Mouse (Mus musculus): ENCODE results near the gene Dner. TPM values are rescaled to one million over a fixed set of nuclear protein-coding genes. Genes with fewer than 3 reads are reported as not detected.

Gene Dner
- polyA plus RNA-seq, 1 experiment: 0.20 TPM

DNA sequence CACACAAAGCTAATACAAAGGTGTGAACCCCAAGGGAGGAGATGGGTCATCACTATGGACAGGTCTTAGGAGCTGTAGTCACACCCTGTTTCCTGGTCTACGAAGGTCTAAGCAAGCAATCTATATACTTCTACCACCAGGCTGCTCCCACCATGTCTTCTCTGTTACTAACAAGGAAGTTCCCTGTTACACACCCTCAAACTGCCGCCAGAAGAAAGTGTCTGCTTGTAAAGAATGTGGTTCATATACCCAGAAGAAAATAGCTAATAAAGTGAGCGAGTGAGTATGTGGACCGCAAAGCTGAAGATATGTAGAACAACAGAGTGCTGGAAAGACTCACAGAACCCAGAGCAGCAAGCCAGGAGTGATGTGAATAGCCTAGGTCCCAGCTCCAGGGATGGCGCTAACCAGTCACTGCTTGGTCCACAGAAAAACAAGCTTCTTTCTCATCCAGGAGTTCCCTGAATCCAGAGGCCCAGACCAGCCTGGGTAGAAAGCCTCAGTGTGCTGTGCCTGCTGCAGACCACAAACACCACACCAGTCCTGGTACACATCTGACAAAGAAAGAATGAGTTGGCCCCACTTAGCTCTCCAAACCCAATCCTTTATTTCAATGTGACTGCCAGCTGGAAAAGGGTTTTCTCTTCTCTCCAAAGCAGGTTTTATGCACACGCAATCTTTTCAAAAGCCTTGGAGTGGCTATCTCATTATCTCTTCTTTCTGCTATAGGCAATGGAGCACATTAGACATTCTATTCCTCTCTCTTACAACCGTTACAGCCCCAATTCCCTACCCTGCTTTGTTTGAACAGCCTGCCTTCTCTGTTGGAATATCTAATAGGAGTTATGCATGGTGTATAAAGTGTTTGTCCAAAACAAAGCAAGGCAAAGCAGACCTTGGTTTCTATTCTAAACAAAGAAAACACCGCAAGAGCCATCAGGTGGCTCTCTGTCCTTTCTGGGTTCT lies 139.2 kb downstream of the Dner start:
- Histone ChIP-seq H3K4me3 (ENCODE audit: insufficient read depth, low read length) (no peak overlapping the region), H3K4me1 (ENCODE audit: control insufficient read depth, insufficient read depth, low read length) (peaks cover 27% of the 10 kb centered on the region), H3K27ac (ENCODE audit: insufficient read depth, low read depth, low read length) (no peak overlapping the region)
- TF ChIP-seq CTCF (IDR thresholded peaks at IDR 0.05; ENCODE audit: low read depth, low read length) (no peak), POLR2A (IDR thresholded peaks at IDR 0.05; ENCODE audit: borderline replicate concordance, low read depth, low read length) (no peak)

DNA sequence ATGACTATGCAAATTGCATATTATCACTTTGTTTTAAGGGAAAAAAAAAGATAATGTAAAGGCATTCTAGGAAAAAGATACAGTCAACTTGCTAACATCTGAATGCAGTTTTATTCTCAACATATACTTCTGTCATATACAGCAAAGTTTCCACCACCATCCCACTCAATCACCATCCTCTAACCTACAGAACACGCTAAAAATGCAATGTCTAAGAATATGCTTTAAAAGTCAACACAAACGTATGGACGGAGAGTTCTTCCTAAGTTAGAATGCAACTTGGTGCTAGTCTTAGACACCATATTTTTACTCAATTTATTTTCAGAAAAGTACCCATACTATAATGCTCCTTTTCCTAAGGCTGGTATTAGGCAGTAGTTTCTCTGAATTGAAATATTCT lies 144.0 kb downstream of the Dner start:
- no peak overlapping the region for H3K4me3 ChIP-seq (ENCODE audit: insufficient read depth, low read length)
- TF ChIP-seq CTCF (IDR thresholded peaks at IDR 0.05; ENCODE audit: low read depth, low read length): no peak
- TF ChIP-seq POLR2A (IDR thresholded peaks at IDR 0.05; ENCODE audit: borderline replicate concordance, low read depth, low read length): no peak
- H3K27ac ChIP-seq (ENCODE audit: insufficient read depth, low read depth, low read length): no peak overlapping the region
- no peaks in the 10 kb centered on the region for H3K4me1 ChIP-seq (ENCODE audit: control insufficient read depth, insufficient read depth, low read length)

DNA sequence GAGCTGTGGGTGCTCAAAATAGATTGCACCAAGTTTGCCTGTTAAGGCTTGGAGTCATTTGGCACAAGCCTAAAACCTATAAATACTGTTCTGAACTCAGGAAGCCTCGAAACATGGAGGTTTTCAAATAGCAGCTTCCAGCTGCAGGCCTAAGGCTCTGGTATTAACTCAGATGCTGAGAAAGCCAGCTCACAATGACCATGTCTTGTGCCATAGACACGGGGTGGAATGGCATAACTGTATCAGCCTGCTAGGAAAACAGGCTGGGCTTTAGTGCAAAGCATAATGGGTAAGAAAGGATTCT lies 146.0 kb downstream of the Dner start:
- no peak overlapping the region for H3K4me3 ChIP-seq (ENCODE audit: insufficient read depth, low read length)
- H3K4me1 ChIP-seq (ENCODE audit: control insufficient read depth, insufficient read depth, low read length): no peaks in the 10 kb centered on the region
- TF ChIP-seq CTCF (IDR thresholded peaks at IDR 0.05; ENCODE audit: low read depth, low read length) (no peak), POLR2A (IDR thresholded peaks at IDR 0.05; ENCODE audit: borderline replicate concordance, low read depth, low read length) (no peak)
- no peak overlapping the region for H3K27ac ChIP-seq (ENCODE audit: insufficient read depth, low read depth, low read length)

DNA sequence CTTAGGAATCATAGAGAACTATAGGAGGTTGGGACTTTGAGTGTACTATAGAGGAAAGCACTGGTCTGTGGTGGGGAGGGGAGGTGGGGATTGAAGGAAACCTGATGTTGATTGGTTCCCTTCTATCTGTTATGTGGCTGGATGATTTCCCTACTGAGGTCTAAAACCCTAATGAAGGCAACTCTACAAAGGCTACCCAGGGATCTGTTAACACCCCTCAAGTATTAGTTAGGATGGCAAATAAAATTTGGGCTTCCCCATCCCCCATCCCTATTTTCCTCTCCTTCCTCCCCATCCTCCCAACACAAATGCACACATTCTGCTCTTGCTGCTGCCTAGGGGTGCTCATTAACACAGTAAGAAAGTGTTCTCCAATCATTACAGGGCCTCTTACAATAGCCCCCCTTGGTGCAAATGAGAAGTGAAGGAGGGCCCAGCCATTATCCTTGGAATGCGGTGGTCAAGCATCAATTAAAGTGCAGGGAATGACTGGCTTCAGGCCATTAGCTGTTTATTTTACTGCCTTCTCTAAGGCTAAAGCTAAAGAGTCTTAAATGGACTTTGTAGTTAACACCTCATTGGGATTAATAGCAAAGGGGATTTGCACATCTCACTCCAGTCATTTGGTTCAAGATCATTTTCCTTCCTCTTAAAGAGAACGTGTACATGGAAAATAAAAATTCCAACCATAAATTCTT lies 146.5 kb downstream of the Dner start:
- TF ChIP-seq CTCF (IDR thresholded peaks at IDR 0.05; ENCODE audit: low read depth, low read length) (no peak), POLR2A (IDR thresholded peaks at IDR 0.05; ENCODE audit: borderline replicate concordance, low read depth, low read length) (no peak)
- Histone ChIP-seq H3K4me3 (ENCODE audit: insufficient read depth, low read length) (no peak overlapping the region), H3K27ac (ENCODE audit: insufficient read depth, low read depth, low read length) (no peak overlapping the region), H3K4me1 (ENCODE audit: control insufficient read depth, insufficient read depth, low read length) (no peaks in the 10 kb centered on the region)

DNA sequence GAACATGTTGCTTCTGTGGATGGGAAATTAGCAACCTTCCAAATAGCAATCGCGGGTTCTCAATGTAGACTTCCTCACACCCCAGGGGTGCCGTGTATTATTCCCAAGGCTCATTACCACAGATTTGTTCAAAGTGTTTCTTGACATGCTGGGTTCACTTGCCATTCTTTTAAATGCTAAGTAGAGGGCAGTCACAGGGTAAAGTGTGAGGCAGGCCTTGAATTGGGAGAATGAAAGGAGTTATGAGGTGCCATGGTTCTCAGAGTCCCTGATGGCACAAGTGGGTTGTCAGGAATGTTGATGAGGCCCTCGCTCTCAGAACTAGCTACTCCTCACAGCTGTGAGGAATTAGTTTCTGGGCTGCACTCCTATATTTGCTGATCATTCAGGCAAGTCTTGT lies 160.0 kb downstream of the Dner start:
- TF ChIP-seq CTCF (IDR thresholded peaks at IDR 0.05; ENCODE audit: low read depth, low read length) (no peak), POLR2A (IDR thresholded peaks at IDR 0.05; ENCODE audit: borderline replicate concordance, low read depth, low read length) (no peak)
- Histone ChIP-seq H3K27ac (ENCODE audit: insufficient read depth, low read depth, low read length) (no peak overlapping the region), H3K4me1 (ENCODE audit: control insufficient read depth, insufficient read depth, low read length) (peaks cover 21% of the 10 kb centered on the region), H3K4me3 (ENCODE audit: insufficient read depth, low read length) (no peak overlapping the region)

DNA sequence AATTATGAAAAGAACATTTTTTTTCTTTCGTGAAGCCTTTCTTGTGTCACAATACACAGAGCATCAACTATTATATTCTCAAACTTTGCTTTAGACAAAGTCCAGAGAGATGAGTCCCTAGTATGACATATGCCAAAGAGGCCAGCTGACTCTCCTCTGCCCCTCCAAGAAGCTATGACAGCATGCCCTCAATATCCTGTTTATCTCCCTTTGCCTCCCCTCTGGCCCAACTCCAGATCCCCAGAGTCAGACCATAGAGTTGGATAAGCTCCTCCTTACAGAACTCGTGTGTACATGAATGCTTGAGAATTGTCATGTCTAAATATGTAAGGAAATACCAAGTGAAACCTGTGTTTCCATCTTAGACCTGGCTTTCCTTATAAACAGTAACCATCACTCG lies 170.5 kb downstream of the Dner start:
- no peaks in the 10 kb centered on the region for H3K4me1 ChIP-seq (ENCODE audit: control insufficient read depth, insufficient read depth, low read length)
- no peak overlapping the region for H3K4me3 ChIP-seq (ENCODE audit: insufficient read depth, low read length)
- no peak overlapping the region for H3K27ac ChIP-seq (ENCODE audit: insufficient read depth, low read depth, low read length)
- no peak for TF ChIP-seq CTCF (IDR thresholded peaks at IDR 0.05; ENCODE audit: low read depth, low read length)
- no peak for TF ChIP-seq POLR2A (IDR thresholded peaks at IDR 0.05; ENCODE audit: borderline replicate concordance, low read depth, low read length)

DNA sequence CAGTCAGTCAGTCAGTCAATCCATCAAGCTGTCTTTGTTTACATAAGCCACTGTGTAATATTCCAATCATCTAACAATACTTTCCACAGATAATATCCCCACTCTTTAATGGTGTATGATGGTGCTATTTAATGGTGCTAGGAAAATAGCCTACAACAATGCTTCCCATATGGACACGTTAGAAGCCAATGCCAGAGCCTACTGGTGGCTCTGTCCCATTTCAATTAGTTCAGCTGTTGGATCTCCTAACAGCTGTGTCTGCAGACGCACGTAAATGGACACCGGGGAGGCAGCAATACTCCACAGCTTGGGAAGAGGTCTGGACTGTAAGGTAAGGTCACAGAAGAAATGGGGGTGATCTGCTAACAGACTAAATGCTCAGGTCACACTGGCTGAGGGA lies 171.6 kb downstream of the Dner start:
- TF ChIP-seq POLR2A (IDR thresholded peaks at IDR 0.05; ENCODE audit: borderline replicate concordance, low read depth, low read length) (no peak), CTCF (IDR thresholded peaks at IDR 0.05; ENCODE audit: low read depth, low read length) (no peak)
- Histone ChIP-seq H3K27ac (ENCODE audit: insufficient read depth, low read depth, low read length) (no peak overlapping the region), H3K4me3 (ENCODE audit: insufficient read depth, low read length) (no peak overlapping the region), H3K4me1 (ENCODE audit: control insufficient read depth, insufficient read depth, low read length) (no peaks in the 10 kb centered on the region)

DNA sequence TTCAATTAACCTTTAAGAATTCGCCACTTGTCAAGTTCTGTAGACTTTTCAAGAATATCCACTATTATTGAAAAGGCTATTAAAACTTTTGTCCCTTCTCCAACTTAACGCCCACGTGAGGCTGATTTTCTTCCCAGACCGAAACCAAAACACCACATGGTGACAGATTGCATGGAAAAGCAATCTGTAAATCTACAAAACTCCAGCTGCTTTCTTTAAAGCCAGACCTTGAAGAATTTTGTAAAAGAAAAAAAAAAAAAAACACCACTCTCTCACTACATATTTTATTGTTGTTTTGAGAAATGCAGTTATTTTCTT lies 173.1 kb downstream of the Dner start:
- H3K27ac ChIP-seq (ENCODE audit: insufficient read depth, low read depth, low read length): no peak overlapping the region
- no peaks in the 10 kb centered on the region for H3K4me1 ChIP-seq (ENCODE audit: control insufficient read depth, insufficient read depth, low read length)
- no peak overlapping the region for H3K4me3 ChIP-seq (ENCODE audit: insufficient read depth, low read length)
- TF ChIP-seq POLR2A (IDR thresholded peaks at IDR 0.05; ENCODE audit: borderline replicate concordance, low read depth, low read length) (no peak), CTCF (IDR thresholded peaks at IDR 0.05; ENCODE audit: low read depth, low read length) (no peak)

DNA sequence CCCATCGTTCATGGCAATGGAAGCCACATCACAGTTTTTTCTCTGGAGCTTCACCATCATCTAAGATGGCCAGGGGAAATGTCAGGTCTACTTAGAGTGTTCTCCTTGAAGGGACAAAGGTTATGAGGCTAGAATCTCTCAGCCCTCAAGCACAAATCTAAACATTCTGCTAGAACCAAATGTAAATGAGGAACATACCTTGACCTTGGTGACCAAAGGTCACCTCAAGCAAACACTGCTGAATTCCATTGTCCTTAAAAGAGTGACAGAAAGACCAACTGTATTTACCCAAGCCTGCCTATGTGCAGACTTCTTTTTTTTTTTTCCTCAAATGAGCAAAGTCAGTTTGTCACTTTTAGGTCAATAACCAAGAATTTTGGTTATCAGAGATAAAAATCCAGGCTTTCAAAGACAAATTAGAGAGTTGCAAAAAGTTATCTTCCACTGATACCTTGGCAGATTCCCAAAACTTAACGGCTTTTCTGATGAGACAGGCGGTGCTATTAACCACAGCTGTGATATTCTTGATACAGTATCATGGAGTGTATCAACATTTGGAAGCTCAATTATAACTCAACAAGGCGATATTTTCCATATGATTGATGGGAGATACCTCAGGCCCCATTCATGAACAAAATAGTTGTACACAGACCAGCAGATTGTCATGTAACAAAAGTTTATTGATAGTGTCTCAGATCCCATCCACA lies 173.6 kb downstream of the Dner start:
- TF ChIP-seq CTCF (IDR thresholded peaks at IDR 0.05; ENCODE audit: low read depth, low read length): no peak
- Histone ChIP-seq H3K27ac (ENCODE audit: insufficient read depth, low read depth, low read length) (no peak overlapping the region), H3K4me3 (ENCODE audit: insufficient read depth, low read length) (no peak overlapping the region), H3K4me1 (ENCODE audit: control insufficient read depth, insufficient read depth, low read length) (no peaks in the 10 kb centered on the region)

DNA sequence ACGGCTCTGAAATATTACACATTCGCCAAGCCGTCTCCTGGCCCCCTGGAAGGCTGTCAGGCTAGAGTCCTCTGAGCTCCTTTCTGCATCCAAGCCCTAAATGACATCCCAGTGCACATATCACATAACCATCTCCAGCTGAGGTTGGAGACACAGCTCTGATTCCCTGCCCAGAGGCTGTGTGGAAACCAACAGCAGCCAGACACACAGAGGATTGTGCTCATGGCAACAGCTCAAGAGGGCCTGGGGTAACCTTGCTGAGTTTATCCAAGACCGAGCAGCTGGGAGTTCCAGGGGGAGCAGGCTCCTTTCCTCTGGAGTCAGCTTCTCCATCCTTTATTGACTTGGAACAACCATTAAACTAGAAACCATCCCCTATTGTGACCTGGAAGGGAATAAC lies 177.7 kb downstream of the Dner start:
- Histone ChIP-seq H3K4me1 (ENCODE audit: control insufficient read depth, insufficient read depth, low read length) (no peaks in the 10 kb centered on the region), H3K27ac (ENCODE audit: insufficient read depth, low read depth, low read length) (no peak overlapping the region), H3K4me3 (ENCODE audit: insufficient read depth, low read length) (no peak overlapping the region)
- no peak for TF ChIP-seq CTCF (IDR thresholded peaks at IDR 0.05; ENCODE audit: low read depth, low read length)
- no peak for TF ChIP-seq POLR2A (IDR thresholded peaks at IDR 0.05; ENCODE audit: borderline replicate concordance, low read depth, low read length)

All from bone marrow macrophage, adult 2 months (primary cell).